Mouse (Mus musculus) liver, embryonic 14.5 days (tissue): ENCODE measurements at regions not wholly inside any gene's neighbourhood (a gene's known extent, or its start where the extent isn't known, plus 50 kb on each side); places are given as distances from the start of the nearest gene placed in this dataset.

Source experiments
- ATAC-seq: fragments of 200-750 bp; cut with Nextera tagmentation; 2 replicates; pipeline ENCODE4 v1.8.0; 2017; ENCODE audit warnings: moderate number of reproducible peaks, mild to moderate bottlenecking, moderate library complexity; ENCODE audit not compliant: insufficient read depth
- DNase-seq, 3 experiments: peaks; one replicate each; pipeline ENCODE4 v3.0.0-alpha.2; 2012 to 2013; ENCODE audit warnings: low read depth in 3 of 3, low spot score in 3 of 3
- H3K27ac ChIP-seq: fragments of 300-500 bp; sonication (generic); 2 replicates; pipeline ENCODE4 v1.5.1; 2014; ENCODE audit warnings: moderate library complexity, mild to moderate bottlenecking, control low read depth, inconsistent platforms
- H3K27me3 ChIP-seq: fragments of 300-500 bp; sonication (generic); 2 replicates; pipeline ENCODE4 v1.6.1; 2014; ENCODE audit warnings: mild to moderate bottlenecking, low read length, moderate library complexity; ENCODE audit not compliant: control insufficient read depth, insufficient read depth
- H3K36me3 ChIP-seq: fragments of 300-500 bp; sonication (generic); replicated peaks from 2 replicates; pipeline ENCODE4 v1.6.1; 2014; ENCODE audit warnings: low read depth; ENCODE audit not compliant: control insufficient read depth, insufficient read depth
- H3K4me1 ChIP-seq, 2 experiments: fragments of 200-500 bp in 1 of 2; fragments of 300-500 bp in 1 of 2; sonication (generic) in 1 of 2; replicated peaks; 2 replicates each; pipeline ENCODE4 v1.6.1; 2012 to 2014; ENCODE audit warnings: antibody characterized with exemption in 1 of 2, inconsistent platforms in 1 of 2, low read length in 1 of 2; ENCODE audit not compliant: control insufficient read depth in 2 of 2, insufficient read depth in 2 of 2
- H3K4me2 ChIP-seq: fragments of 300-500 bp; sonication (generic); 2 replicates; pipeline ENCODE4 v1.6.1; 2014; ENCODE audit warnings: low read depth, mild to moderate bottlenecking, control low read depth, moderate library complexity
- H3K4me3 ChIP-seq, 2 experiments: fragments of 200-500 bp in 1 of 2; fragments of 300-500 bp in 1 of 2; sonication (generic) in 1 of 2; 2 replicates each; pipeline ENCODE4 v1.5.1; 2012 to 2014; ENCODE audit warnings: low read depth in 2 of 2, low read length in 2 of 2, mild to moderate bottlenecking in 2 of 2, control low read depth in 1 of 2, inconsistent platforms in 1 of 2, moderate library complexity in 1 of 2; ENCODE audit not compliant: insufficient read depth in 1 of 2
- H3K9ac ChIP-seq: fragments of 300-500 bp; sonication (generic); replicated peaks from 2 replicates; pipeline ENCODE4 v1.6.1; 2014; ENCODE audit warnings: mild to moderate bottlenecking, control low read depth, moderate library complexity
- H3K9me3 ChIP-seq: fragments of 300-500 bp; sonication (generic); 2 replicates; pipeline ENCODE4 v1.6.1; 2016; ENCODE audit warnings: low read length, mixed read lengths; ENCODE audit not compliant: control insufficient read depth
- CTCF ChIP-seq: IDR thresholded peaks from 2 replicates; pipeline ENCODE4 v1.5.1; 2016; ENCODE audit warnings: antibody characterized with exemption, low read depth, control low read depth
- EP300 ChIP-seq: IDR thresholded peaks from 2 replicates; pipeline ENCODE4 v1.6.1; 2016; ENCODE audit warnings: antibody characterized with exemption, low read depth
- WGBS: fragments of 180-500 bp; shearing (Covaris S2); extraction: QIAGEN DNeasy Blood & Tissue Kit; methylation state at CpG from one replicate; pipeline ENCODE4 v1.1.7; 2014; ENCODE audit not compliant: insufficient replicate concordance; 5-methylcytosine and 5-hydroxymethylcytosine counted together

DNA sequence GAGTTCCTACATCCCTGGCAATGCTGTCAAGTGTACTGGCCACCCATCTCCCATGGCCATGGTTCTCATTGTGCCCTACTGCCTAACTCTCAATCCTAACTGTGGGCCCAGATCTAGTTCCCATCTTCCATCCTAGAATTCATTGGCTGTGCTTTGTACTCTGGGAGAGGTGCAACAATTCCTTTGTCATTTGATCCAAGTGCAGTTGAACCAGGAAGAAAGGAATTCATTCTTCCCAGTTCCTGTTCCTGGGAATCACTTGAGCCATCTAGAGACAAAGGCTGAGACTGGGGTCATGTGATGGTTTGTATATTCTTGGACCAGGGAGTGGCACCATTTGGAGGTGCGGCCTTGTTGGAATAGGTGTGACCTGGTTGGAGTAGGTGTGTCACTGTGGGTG is 152.0 kb upstream of the Wscd1 start:
- TF ChIP-seq EP300 (no peak), CTCF (no peak)
- Histone ChIP-seq H3K36me3 (no peaks in the 10 kb centered on the region), H3K9me3 (no peaks in the 10 kb centered on the region), H3K4me2 (no peak overlapping the region), H3K4me3 (no peak overlapping the region), H3K4me1 (no peaks in the 10 kb centered on the region), H3K27me3 (no peaks in the 10 kb centered on the region), H3K9ac (no peak overlapping the region), H3K27ac (no peak overlapping the region)
- DNase-seq (no peak), ATAC-seq (no peak)
- 45% methylated on average over 1 of the region's 1 CpGs for WGBS

GRCm38 (mm10) chr11:71610782-71611181 is 138.9 kb upstream of the Wscd1 start:
- no peak overlapping the region for H3K27ac ChIP-seq
- 54% methylated on average over 9 of the region's 9 CpGs for WGBS
- no peaks in the 10 kb centered on the region for H3K36me3 ChIP-seq
- no peak overlapping the region for H3K9ac ChIP-seq
- no peaks in the 10 kb centered on the region for H3K4me1 ChIP-seq
- DNase-seq (no peak), ATAC-seq (no peak)
- H3K4me3 ChIP-seq: no peak overlapping the region
- no peak overlapping the region for H3K4me2 ChIP-seq
- no peaks in the 10 kb centered on the region for H3K9me3 ChIP-seq
- H3K27me3 ChIP-seq: no peaks in the 10 kb centered on the region
- no peak for TF ChIP-seq CTCF
- TF ChIP-seq EP300: no peak

GRCm38 (mm10) chr11:71615526-71615925 is 134.2 kb upstream of the Wscd1 start:
- TF ChIP-seq EP300 (no peak), CTCF (no peak)
- Histone ChIP-seq H3K4me3 (no peak overlapping the region), H3K27ac (no peak overlapping the region), H3K4me1 (no peaks in the 10 kb centered on the region), H3K27me3 (no peaks in the 10 kb centered on the region), H3K9ac (no peak overlapping the region), H3K36me3 (no peaks in the 10 kb centered on the region), H3K4me2 (no peak overlapping the region), H3K9me3 (no peaks in the 10 kb centered on the region)
- ATAC-seq: no peak
- WGBS: 42% methylated on average over 5 of the region's 5 CpGs
- no peak for DNase-seq

DNA sequence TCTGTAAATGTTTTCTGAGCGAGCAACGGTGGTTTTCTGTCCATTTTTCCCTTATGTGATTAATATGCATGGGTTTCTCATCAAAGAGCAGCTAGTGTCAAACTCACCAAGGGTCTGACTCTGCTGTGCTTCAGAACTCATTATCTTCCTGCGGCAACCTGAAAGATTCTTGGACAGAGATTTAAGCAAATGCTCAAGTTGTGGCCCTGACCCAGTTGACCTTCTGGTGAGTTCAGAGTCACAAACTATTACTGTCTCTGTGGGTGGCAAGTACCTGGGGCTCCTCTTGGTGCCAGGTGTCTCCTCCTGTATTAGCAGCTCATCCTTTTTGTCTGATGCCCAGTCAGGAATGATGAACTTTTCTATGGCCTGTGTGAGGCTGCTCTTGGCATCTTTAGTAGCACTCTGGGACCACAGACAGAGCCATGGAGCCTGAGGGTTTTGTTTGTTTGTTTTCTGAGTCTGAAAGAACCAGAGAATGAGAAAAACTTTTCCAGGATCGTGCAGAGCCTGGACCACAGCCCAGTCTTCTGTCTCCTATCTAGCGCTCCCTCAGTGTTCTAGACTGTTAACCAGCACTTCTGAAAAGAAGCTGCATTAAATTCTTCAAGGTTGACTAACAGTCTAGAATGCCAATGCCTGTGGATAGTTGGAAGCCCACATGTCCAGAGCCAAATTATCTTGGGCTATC is 124.1 kb upstream of the Wscd1 start:
- Histone ChIP-seq H3K36me3 (no peaks in the 10 kb centered on the region), H3K27me3 (no peaks in the 10 kb centered on the region), H3K4me3 (no peak overlapping the region), H3K4me2 (no peak overlapping the region), H3K9me3 (no peaks in the 10 kb centered on the region), H3K4me1 (no peaks in the 10 kb centered on the region), H3K9ac (no peak overlapping the region), H3K27ac (no peak overlapping the region)
- ATAC-seq: no peak
- DNase-seq: no peak
- no peak for TF ChIP-seq EP300
- TF ChIP-seq CTCF: no peak
- WGBS: 69% methylated on average over 5 of the region's 5 CpGs

GRCm38 (mm10) chr11:71636111-71636510 is 113.6 kb upstream of the Wscd1 start:
- Histone ChIP-seq H3K4me2 (no peak overlapping the region), H3K9ac (no peak overlapping the region), H3K36me3 (no peaks in the 10 kb centered on the region), H3K27me3 (no peaks in the 10 kb centered on the region), H3K4me3 (no peak overlapping the region), H3K4me1 (no peaks in the 10 kb centered on the region), H3K9me3 (no peaks in the 10 kb centered on the region), H3K27ac (no peak overlapping the region)
- no peak for TF ChIP-seq CTCF
- no peak for TF ChIP-seq EP300
- WGBS: 41% methylated on average over 1 of the region's 1 CpGs
- DNase-seq (no peak), ATAC-seq (no peak)
